Comparison of ENCODE assay signal across 8 mouse cellular contexts in genomic region chr13:60069196-60069595, GRCm38 (mm10).
DNase-seq lines count a peak whose midpoint lies in the region; ATAC-seq and TF ChIP-seq lines count a peak whose summit lies in the region.

No protein-coding gene starts in this region.

- H3K27ac ChIP-seq in kidney, embryonic 16.5 days (ENCODE audit: low read length), result peak overlapping the region; percentile 27; the same call in 1 of the 2 replicates
- H3K27ac ChIP-seq in embryonic facial prominence, embryonic 14.5 days (replicated peaks; ENCODE audit: low read depth, low read length), result peak overlapping the region; percentile 70
- H3K27ac ChIP-seq in limb, embryonic 13.5 days, result peak overlapping the region; percentile 78
- no peak overlapping the region for H3K27ac ChIP-seq in heart, adult 2 months

- intact Hi-C loops in heart, adult 2 months (cut with DNase I), result loop anchor here (5.0 kb wide), 1 partner anchor 52 kb away; no protein-coding TSS in a partner anchor

- no peak overlapping the region for H3K4me3 ChIP-seq in kidney, embryonic 16.5 days (ENCODE audit: low read length)
- no peak overlapping the region for H3K4me3 ChIP-seq in embryonic facial prominence, embryonic 14.5 days (ENCODE audit: low read depth, low read length)
- no peak overlapping the region for H3K4me3 ChIP-seq in limb, embryonic 13.5 days
- no peak overlapping the region for H3K4me3 ChIP-seq in heart, adult 2 months

- no peak for TF ChIP-seq CTCF in heart, adult 2 months (IDR thresholded peaks at IDR 0.05)

- no peak for DNase-seq in kidney, adult 18-20 months
- peak; percentile 45 for DNase-seq in adrenal gland, postnatal 10 days
- DNase-seq in embryonic facial prominence, embryonic 14.5 days (ENCODE audit: low spot score), result peak; percentile 93
- no peak for DNase-seq in right cerebral cortex, adult 18-20 months
- DNase-seq in heart, adult 2 months, result no peak

- H3K9me3 ChIP-seq in kidney, embryonic 16.5 days (ENCODE audit: low read length), result no peaks in the 10 kb centered on the region
- H3K9me3 ChIP-seq in embryonic facial prominence, embryonic 14.5 days (ENCODE audit: control insufficient read depth, low read length), result no peaks in the 10 kb centered on the region
- H3K9me3 ChIP-seq in limb, embryonic 13.5 days, result no peaks in the 10 kb centered on the region

- H3K27me3 ChIP-seq in kidney, embryonic 16.5 days (ENCODE audit: insufficient read depth, low read length), result no peaks in the 10 kb centered on the region
- no peaks in the 10 kb centered on the region for H3K27me3 ChIP-seq in embryonic facial prominence, embryonic 14.5 days (replicated peaks; ENCODE audit: control insufficient read depth, insufficient read depth, low read length)
- H3K27me3 ChIP-seq in limb, embryonic 13.5 days, result no peaks in the 10 kb centered on the region
- no peaks in the 10 kb centered on the region for H3K27me3 ChIP-seq in heart, adult 2 months (ENCODE audit: control insufficient read depth, insufficient read depth, low read length)

- peak; percentile 69; the same call in 1 of the 2 replicates for ATAC-seq in kidney, embryonic 16.5 days (ENCODE audit: low FRiP score, low TSS enrichment)
- peak; percentile 65 for ATAC-seq in embryonic facial prominence, embryonic 14.5 days (ENCODE audit: low read depth)
- peak; percentile 62 for ATAC-seq in limb, embryonic 13.5 days (ENCODE audit: low FRiP score, low read depth)
- ATAC-seq in monocyte, adult 5-6 weeks (replicated peaks; ENCODE audit: insufficient number of reproducible peaks, low FRiP score, low TSS enrichment, poor library complexity, severe bottlenecking), result no peak

- peaks cover 16% of the 10 kb centered on the region for H3K4me1 ChIP-seq in kidney, embryonic 16.5 days (ENCODE audit: insufficient read depth, low read length)
- H3K4me1 ChIP-seq in embryonic facial prominence, embryonic 14.5 days (ENCODE audit: control insufficient read depth, insufficient read depth, low read length), result peaks cover 41% of the 10 kb centered on the region
- peaks cover 86% of the 10 kb centered on the region for H3K4me1 ChIP-seq in limb, embryonic 13.5 days
- no peaks in the 10 kb centered on the region for H3K4me1 ChIP-seq in heart, adult 2 months (ENCODE audit: control insufficient read depth, insufficient read depth, low read length)

- H3K36me3 ChIP-seq in kidney, embryonic 16.5 days (ENCODE audit: insufficient read depth, low read length), result no peaks in the 10 kb centered on the region
- no peaks in the 10 kb centered on the region for H3K36me3 ChIP-seq in embryonic facial prominence, embryonic 14.5 days (ENCODE audit: control insufficient read depth, insufficient read depth, low read length)
- no peaks in the 10 kb centered on the region for H3K36me3 ChIP-seq in limb, embryonic 13.5 days
- H3K36me3 ChIP-seq in heart, adult 2 months (ENCODE audit: control insufficient read depth, insufficient read depth, low read length), result no peaks in the 10 kb centered on the region

- no peak for TF ChIP-seq POLR2A in heart, adult 2 months (IDR thresholded peaks at IDR 0.05; ENCODE audit: insufficient read depth, low read depth, low read length)

- no peak overlapping the region for H3K9ac ChIP-seq in kidney, embryonic 16.5 days (replicated peaks; ENCODE audit: low read length)
- no peak overlapping the region for H3K9ac ChIP-seq in embryonic facial prominence, embryonic 14.5 days (ENCODE audit: low read depth, low read length)
- no peak overlapping the region for H3K9ac ChIP-seq in limb, embryonic 13.5 days
- H3K9ac ChIP-seq in heart, adult 2 months (ENCODE audit: low read depth, low read length), result no peak overlapping the region

- no peaks in the 10 kb centered on the region for H3K79me2 ChIP-seq in heart, adult 2 months (replicated peaks; ENCODE audit: control insufficient read depth, insufficient read depth, low read length)

- WGBS in kidney, embryonic 16.5 days, result 36% methylated on average over 9 of the region's 9 CpGs
- WGBS in embryonic facial prominence, embryonic 14.5 days, result 18% methylated on average over 9 of the region's 9 CpGs
- 9% methylated on average over 9 of the region's 9 CpGs for WGBS in limb, embryonic 13.5 days
- 59% methylated on average over 9 of the region's 9 CpGs for WGBS in heart, adult 2 months

- no peak overlapping the region for H3K4me2 ChIP-seq in kidney, embryonic 16.5 days (replicated peaks; ENCODE audit: low read depth, low read length)
- 0 out of 2 replicates have a peak overlapping the region, but pooled peaks have one; percentile 1 for H3K4me2 ChIP-seq in embryonic facial prominence, embryonic 14.5 days (ENCODE audit: low read depth, low read length)
- H3K4me2 ChIP-seq in limb, embryonic 13.5 days (replicated peaks), result peak overlapping the region; percentile 19

- TF ChIP-seq EP300 in heart, adult 2 months (IDR thresholded peaks at IDR 0.05; ENCODE audit: insufficient read depth, low read depth, low read length), result no peak

Comparison
In these comparisons a context has a peak if more than half of its experiments do, and no peak if none do; other contexts are left out.
1. DNase-seq: peak in adrenal gland, postnatal 10 days (single experiment) and embryonic facial prominence, embryonic 14.5 days (single experiment); none in kidney, adult 18-20 months (single experiment), right cerebral cortex, adult 18-20 months (single experiment) and heart, adult 2 months (0 of 2).